Mouse (Mus musculus) layer of hippocampus, postnatal 25 days (tissue): ENCODE results near the gene Fcgr3. TPM values are rescaled to one million over a fixed set of nuclear protein-coding genes. Genes with fewer than 3 reads are reported as not detected.
A peak's percentile ranks its signal among the peaks of the same experiment; 100 is the strongest.

ENCODE experiments used
- DNase-seq, 2 experiments: peaks; one replicate each; pipeline ENCODE4 v3.0.0; 2022; ENCODE audit warnings: mixed read lengths in 2 of 2, low spot score in 1 of 2; ENCODE audit errors: extremely low spot score in 1 of 2
- microRNA-seq, 2 experiments: library from miRNA; unstranded; fragments of <30 nt; microRNA quantifications; one replicate each; pipeline ENCODE4 v1.2.0; 2021
- total RNA-seq, 2 experiments: library from RNA; stranded (reverse); gene quantifications; 2 replicates each; pipeline ENCODE4 v1.2.3; 2021

Gene Fcgr3
- total RNA-seq, 2 experiments from 2014 or later = 12.1 to 14.0 TPM

- DNase-seq = no peak
Measured at GRCm38 (mm10) chr1:171018737-171019136, 46.0 kb downstream of the Fcgr3 start, which contains the start of gene Fcgr4. Gene Fcgr4 (plus strand): TSS chr1:171018920.

- DNase-seq = no peak
Measured at GRCm38 (mm10) chr1:171017468-171018158, 47.1 kb downstream of the Fcgr3 start.

- DNase-seq = no peak
Measured at GRCm38 (mm10) chr1:171016676-171017356, 47.9 kb downstream of the Fcgr3 start.

GRCm38 (mm10) chr1:171011733-171012132, 53.0 kb downstream of the Fcgr3 start:
- DNase-seq = no peak

- DNase-seq = peak in 1 of 2 experiments; percentile 10
Measured at GRCm38 (mm10) chr1:171006905-171007304, 57.8 kb downstream of the Fcgr3 start.

- no peak for DNase-seq
Measured at GRCm38 (mm10) chr1:171006335-171006734, 58.4 kb downstream of the Fcgr3 start.

- no peak for DNase-seq
Measured at GRCm38 (mm10) chr1:171005586-171005985, 59.1 kb downstream of the Fcgr3 start.

- no peak for DNase-seq
Measured at GRCm38 (mm10) chr1:171005081-171005480, 59.7 kb downstream of the Fcgr3 start.

Small RNAs within 50 kb of the gene (microRNA-seq; reads per million reads assigned to microRNA genes)
- gene Gm27552 (0 reads per million in 2 experiments), gene Gm27844 (0 reads per million in 2 experiments), gene Mir6546 (1.1 to 2.8 reads per million in 2 experiments)

Other genes starting within 250 kb of the Fcgr3 start
- 10 to 100 TPM; 46.6 to 49.2 TPM for gene Atf6, start 197.2 kb downstream of the Fcgr3 start, total RNA-seq
- gene Gm26620, start 179.9 kb downstream of the Fcgr3 start, total RNA-seq = under 1 TPM; 0.34 to 0.77 TPM
- gene Dusp12, start 179.4 kb downstream of the Fcgr3 start, total RNA-seq = 10 to 100 TPM; 13.8 to 19.2 TPM
- under 1 TPM in 1 of 2 experiments, not detected in 1; 0.54 TPM for gene Fcrlb, start 152.0 kb downstream of the Fcgr3 start, total RNA-seq
- gene Fcrla, start 137.4 kb downstream of the Fcgr3 start, total RNA-seq = not detected
- gene Fcgr2b, start 88.4 kb downstream of the Fcgr3 start, total RNA-seq = 1 to 10 TPM; 3.4 to 3.6 TPM
- gene Fcgr4, start 46.0 kb downstream of the Fcgr3 start, total RNA-seq = under 1 TPM in 1 of 2 experiments, not detected in 1; 0.22 TPM
- gene Cfap126, start 49.0 kb upstream of the Fcgr3 start, total RNA-seq = 1 to 10 TPM in 1 of 2 experiments, under 1 TPM in 1; 0.52 to 1.5 TPM
- gene Sdhc, start 85.7 kb upstream of the Fcgr3 start, total RNA-seq = 100 to 1,000 TPM; 204 to 220 TPM
- gene Mpz, start 85.8 kb upstream of the Fcgr3 start, total RNA-seq = not detected
- 10 to 100 TPM; 42.1 to 43.6 TPM for gene Pcp4l1, start 131.3 kb upstream of the Fcgr3 start, total RNA-seq
- under 1 TPM; 0.12 to 0.15 TPM for gene Nr1i3, start 149.0 kb upstream of the Fcgr3 start, total RNA-seq
- gene Tomm40l, start 157.6 kb upstream of the Fcgr3 start, total RNA-seq = 10 to 100 TPM; 81.4 to 85.9 TPM
- 1 to 10 TPM; 1.9 to 2.3 TPM for gene Apoa2, start 160.1 kb upstream of the Fcgr3 start, total RNA-seq
- 10 to 100 TPM; 13.1 to 15.8 TPM for gene Fcer1g, start 169.4 kb upstream of the Fcgr3 start, total RNA-seq
- 10 to 100 TPM; 23.5 to 26.1 TPM for gene Adamts4, start 185.5 kb upstream of the Fcgr3 start, total RNA-seq
- 100 to 1,000 TPM; 280 to 296 TPM for gene Ndufs2, start 186.5 kb upstream of the Fcgr3 start, total RNA-seq
- 10 to 100 TPM; 63.9 to 66.7 TPM for gene B4galt3, start 205.4 kb upstream of the Fcgr3 start, total RNA-seq
- gene Ppox, start 216.3 kb upstream of the Fcgr3 start, total RNA-seq = 10 to 100 TPM; 21.9 to 33.4 TPM
- 10 to 100 TPM; 58.1 to 64.8 TPM for gene Usp21, start 223.1 kb upstream of the Fcgr3 start, total RNA-seq
- 100 to 1,000 TPM; 105 to 116 TPM for gene Ufc1, start 230.1 kb upstream of the Fcgr3 start, total RNA-seq